Mouse (Mus musculus): ENCODE results near the gene Terb2. TPM values are rescaled to one million over a fixed set of nuclear protein-coding genes. Genes with fewer than 3 reads are reported as not detected.

Gene Terb2
- total RNA-seq (2021) = not detected
- long read RNA-seq, experiment 1 = 0 reads
- long read RNA-seq, experiment 2 = 0 reads

DNA sequence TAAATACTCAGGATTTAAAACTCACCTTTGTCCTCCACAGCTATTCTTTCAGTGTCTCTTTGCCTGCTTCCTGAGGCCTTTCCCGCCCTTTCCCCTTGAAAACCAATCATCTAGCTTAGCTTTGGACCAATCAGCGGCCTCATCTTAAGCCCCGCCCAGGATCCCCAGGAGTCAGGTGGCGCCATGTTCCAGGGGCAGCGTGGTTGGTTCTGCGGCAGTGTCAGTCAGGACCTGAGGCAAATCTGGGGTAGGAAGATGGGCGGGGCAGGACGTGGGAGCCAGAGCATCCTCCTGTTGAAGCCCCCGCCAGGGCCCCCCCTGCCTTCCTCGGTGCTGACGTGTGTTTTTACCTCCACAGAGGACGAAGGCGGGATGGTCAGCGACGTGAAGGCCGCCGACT, at the start of gene Terb2, which contains the start of gene Patl2:
Gene Terb2 (plus strand): TSS at position 167 of the 400 bp plus-strand sequence.
Gene Patl2 (minus strand): TSS at position 84 of the 400 bp plus-strand sequence.
- DNase-seq = no peak

DNA sequence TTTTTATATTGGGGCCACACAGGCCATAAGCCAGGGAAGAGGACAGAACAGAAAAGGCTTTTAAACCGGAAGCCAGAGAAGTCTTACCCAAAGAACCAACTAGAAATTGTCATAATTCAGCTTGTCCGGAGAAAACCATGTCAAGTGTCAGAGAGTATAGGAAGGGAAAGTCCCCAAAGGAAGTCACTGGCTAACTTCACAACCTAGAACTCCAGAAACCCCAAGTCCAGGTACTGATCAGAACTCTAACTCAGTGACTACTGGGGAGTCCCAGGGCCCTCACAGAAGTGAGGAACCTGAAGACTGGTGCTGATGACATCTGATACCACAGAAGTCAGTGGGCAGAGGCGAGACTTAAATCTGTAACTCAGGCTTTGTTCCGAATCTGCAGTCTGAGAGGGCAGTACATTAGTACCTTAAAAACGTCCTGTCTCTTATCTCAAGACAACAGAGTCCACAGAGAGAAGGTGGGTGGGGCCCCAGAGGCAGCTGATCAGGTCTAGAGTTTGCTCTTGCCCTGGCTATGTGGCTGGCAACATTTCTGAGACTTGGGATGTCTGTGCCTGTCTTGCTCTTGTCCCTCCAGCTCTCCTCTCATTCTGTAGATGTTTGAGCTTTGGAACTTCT, 48.1 kb upstream of the Terb2 start:
- no peak for DNase-seq

DNA sequence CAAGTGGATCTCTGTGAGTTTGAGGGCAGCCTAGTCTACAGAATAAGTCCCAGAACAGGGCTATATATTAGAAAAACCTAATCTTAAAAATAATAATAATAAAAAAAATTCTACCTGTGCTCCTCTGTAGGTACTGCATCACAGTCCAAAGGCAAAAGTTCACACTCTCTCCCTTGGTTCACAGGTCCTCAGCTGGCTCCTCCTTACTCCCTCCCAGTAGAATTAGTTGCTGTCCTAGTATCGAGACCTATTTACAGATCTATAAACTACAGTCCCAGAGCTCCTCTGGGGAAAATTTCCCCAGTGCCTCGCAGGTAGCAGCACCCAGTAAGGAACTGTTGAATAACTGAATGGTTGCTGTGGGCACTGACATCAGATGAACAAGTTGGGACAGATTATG, 45.3 kb upstream of the Terb2 start:
- DNase-seq = no peak

DNA sequence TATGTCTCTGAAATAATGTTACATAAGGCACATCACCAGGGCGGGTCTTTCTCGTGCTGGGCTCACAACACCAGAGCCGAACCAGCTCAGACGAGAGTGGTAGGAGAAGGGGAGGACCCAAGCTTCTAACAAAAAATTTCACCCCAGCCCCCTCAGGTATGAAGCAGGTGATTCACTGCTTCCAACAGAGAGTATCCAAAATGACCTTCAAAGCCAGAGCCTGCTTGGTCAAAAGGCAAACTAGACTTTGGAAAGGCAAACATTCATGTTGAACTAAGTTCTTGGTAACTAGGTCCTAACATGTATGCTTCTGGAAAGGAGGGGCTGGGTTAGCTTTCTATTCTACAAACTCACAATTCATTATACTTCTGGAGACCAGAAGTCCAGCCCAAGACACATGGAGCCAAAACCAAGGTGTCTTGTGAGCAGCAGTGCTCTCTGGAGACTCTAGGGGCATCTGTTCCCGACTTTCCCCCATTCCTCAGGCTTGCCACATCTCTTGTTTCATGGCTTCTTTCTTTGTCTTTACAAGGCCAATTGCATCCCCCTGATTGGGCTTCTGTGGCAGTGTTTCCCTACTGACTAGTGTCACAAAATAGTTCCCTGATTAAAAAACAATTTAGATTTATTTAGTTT, 44.6 kb upstream of the Terb2 start:
- DNase-seq = no peak

DNA sequence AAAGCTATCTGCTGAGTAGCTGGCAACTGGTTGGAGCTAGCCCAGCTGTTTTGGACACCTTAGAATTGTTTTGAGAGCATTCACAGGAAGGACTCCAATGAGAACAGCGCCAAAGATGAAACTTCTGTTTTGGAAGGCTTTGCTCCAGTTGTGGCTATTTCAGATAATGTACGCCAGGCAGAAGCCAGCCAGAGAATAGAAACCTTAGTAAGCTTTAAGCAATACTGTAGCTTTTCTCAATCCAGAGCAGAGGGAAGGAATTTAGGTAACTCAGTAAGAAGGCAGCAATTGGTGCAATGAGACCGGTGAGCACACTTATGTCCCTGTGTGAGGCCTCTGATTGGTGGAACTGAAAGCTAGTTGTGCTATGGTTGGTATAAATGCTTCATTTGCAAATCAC, 43.0 kb upstream of the Terb2 start:
- no peak for DNase-seq

DNA sequence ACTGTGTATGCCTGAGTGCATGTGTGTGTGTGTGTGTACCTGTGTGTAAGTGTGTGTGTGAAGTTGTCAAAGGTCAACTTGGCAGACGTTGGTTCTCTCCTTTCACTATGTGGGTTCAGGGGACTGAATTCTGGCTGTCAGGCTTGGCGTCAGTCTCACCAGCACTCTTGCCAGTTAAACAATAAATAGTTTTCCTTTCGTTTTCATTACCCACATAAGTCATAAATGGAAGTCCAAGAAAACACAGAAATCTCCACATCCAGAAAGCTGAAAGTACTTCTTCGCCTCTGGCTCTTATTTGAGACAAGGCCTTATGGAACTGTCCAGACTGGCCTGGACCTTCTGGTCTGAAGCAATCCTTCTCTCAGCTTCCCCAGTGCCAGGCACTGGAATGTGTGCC, 40.3 kb upstream of the Terb2 start:
- DNase-seq = no peak

DNA sequence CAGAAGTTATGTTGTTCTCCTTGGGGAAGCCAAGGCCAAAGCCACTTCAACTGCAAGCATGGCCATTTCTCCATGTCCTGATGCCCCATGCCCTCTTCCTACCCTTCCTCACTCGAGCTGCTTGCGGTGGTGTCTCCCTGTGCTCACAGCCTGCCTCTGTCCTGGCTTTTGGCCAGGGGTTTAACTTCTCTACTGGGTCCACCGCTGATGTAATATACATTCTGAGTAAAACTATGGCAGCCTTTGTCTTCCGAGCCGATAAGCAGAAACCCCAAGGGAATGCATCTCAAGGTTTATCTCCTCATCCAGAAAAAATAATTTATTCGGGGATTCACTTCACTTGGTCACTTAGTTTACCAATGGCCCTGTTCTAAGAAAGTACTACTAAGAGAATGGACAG, 39.4 kb upstream of the Terb2 start:
- no peak for DNase-seq

DNA sequence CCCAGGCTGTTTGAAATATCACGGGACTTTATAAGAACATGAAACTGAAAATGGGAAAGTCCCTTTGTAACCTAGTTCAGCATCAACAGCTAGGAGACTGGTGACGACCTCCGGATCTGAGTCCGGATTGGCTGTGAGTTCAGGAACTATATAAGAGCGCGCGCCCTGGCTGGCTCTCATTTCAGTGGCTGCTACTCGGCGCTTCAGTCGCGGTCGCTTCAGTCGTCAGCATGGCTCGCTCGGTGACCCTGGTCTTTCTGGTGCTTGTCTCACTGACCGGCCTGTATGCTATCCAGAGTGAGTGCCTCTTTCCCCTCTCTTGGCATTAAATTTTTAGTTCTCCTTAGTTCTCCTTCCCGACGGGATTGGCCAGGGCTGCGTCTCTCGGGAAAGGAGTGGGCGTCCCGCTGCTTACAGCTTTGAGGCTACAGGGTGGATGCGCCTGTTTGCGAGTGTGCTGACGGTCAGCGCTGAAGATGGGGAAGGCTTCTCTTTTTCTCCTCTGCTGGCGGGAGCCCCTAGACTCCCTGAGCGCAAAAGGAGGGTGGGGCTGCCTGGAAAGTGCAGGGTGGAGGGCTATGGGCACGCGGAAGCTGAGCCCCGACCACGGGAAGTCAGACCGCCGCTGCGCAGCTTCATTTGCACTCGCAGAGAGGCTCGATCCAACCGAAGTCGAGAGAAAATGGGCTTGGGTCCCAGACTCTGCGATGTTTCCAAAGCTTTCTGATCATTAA, 38.4 kb upstream of the Terb2 start, which contains the start of gene B2m:
Gene B2m (plus strand): TSS at position 179 of the 734 bp plus-strand sequence.
- peak; percentile 92 for DNase-seq

DNA sequence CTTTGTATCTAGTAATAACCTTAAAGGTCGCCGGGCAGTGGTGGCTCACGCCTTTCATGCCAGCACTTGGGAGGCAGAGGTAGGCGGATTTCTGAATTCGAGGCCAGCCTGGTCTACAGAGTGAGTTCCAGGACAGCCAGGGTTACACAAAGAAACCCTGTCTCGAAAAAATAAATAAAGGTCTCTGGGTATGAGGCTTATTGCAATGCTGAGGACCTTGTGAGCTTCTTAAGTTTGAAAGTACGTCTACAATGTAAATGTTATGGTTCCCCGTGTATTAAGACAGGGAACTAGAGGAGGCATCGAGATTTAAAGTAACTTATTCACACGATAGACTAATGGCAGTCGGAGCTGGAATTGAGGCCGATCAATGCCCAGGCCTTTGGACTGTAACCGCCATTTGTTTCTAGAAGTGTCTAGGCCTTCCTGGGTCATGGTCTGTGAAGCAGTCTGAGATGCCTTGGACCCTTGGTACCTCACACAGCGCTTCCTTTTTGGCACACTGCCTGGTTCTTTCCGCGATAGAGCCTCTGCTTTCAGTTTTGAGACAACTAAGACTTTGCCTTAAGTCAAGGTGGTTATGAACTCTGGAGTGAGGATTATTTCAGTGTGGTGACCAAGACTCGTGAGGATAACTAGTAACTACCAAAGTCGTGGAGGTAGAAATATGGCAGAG, 37.7 kb upstream of the Terb2 start:
- peak; percentile 61 for DNase-seq

DNA sequence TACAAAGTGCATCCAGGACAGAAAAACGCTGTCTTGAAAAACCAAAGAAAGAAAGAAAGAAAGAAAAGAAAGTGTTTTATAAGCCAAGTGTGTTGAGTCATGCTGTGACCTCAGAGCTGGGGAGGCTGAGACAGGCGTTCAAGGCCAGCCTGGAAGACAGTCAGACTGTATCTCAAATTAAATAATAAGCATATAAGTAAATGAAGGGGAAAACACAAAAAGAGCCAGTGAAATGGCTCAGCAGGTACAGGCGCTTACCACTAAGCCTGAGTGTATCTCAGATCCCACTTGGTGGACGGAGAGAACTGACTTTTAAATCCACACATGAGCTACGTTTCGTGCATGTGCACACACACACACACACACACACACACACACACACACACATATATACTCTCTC, 36.8 kb upstream of the Terb2 start:
- DNase-seq = no peak

DNA sequence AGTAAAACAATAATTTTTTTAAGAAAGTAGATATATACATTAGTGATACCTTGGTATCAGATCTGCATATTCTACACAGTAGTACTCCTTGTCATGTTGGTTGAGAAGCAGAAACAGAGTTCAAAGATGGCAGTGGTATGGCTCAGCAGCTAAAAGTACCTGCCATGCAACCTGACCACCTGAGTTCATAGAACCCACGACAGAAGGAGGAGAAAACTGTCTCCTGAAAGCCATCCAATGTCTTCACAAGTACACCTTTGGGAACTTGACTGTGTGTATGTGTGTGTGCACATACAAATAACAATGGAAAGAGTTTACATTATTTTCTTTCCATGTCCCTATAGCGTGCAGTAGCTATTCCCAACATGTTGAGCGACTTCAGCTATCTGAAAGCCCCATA, 36.4 kb upstream of the Terb2 start:
- no peak for DNase-seq

DNA sequence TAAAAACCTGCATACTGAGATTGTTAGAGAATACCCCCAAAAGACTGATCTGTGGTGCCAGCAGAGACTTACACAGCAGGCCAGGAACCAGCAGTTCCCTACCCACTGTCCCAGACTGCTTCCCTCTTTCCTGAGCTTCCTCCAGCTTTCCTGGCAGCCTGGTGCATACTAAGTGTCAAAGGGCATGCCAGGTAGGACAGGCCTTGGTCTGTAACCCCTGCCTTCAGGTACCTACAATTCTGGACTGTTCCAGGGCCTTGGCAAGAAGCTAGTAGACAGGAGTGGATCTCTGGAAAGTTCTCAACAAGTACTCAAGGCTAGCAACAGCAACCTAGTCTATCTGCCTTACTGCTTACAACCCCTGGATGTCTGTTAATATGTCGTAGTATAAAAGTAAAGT, 34.9 kb upstream of the Terb2 start:
- no peak for DNase-seq

DNA sequence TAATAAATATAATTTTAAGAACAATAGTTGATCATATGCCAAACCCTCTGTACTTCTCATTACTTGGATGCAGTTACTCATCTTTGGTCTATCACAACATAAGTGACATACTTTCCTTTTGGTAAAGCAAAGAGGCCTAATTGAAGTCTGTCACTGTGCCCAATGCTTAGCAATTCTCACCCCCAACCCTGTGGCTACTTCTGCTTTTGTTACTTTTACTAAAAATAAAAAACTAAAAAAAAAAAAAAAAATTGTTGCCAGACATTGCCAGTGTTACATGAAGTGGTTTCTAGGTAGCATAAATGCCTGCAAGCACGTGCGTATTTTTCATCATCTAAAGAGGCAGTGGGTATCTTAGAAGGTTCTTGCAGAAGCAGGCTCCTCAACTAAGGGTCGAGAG, 33.2 kb upstream of the Terb2 start:
- no peak for DNase-seq

DNA sequence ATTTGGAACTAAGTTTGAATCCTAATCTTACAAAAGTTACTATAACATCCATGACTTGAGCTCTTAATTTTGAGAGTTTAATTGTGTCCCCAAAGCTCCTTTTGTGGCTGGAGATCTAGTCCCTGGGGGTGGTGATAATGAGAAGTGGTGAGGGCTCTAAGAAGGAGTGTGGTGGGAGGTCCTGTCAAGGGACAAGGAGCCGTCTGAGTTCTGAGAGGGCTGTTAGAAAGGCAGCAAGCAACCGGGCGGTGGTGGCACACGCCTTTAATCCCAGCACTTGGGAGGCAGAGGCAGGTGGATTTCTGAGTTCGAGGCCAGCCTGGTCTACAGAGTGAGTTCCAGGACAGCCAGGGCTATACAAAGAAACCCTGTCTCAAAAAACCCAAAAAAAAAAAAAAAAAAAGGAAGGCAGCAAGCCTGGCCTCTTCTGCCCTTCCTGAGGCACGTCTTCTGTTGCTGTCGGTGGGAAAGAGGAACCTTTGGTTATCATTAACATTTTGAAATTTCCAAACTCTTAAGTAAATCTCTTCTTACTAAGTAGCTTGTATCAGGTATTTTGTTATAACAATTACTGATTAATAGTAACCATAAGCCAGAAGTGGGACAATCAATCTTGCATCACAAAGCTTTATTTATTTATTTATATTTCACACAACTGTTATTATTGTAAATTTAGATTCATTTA, 32.2 kb upstream of the Terb2 start:
- no peak for DNase-seq

DNA sequence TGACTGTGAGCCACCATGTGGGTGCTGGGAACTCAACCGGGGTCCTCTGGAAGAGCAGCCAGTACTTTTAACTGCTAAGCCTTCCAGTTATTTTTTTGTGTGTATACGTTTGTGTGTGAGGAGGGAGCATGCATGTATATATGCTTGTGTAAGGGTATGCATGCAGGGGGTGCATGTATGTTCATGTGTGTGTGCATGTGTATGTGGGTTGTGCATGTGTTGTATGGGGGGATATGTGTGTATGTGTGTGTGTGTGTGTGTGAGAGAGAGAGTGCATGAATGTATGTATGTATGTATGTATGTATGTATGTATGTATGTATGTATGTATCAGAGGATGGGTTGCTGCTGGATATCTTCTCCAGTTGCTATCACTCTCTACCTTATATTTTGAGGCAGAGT, 31.6 kb upstream of the Terb2 start:
- DNase-seq = no peak

DNA sequence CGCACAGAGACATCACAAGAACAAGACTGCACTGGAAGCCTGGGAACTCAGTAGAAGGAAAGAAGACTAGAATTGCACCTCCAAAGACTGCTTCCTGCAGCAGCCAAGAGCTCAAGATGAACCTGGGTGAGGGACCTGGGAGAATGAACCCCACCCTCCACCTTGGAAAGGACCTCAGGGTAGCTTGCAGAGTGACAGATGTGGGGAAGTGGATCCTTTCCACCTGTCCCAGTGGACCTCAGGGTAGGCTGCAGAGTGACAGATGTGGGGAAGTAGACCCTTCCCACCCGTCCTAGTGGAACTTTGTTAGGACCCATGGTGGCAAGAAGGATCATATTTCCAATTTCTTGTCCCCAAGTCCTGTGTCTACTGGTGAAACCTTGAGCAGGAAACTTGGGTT, 30.8 kb upstream of the Terb2 start:
- no peak for DNase-seq

DNA sequence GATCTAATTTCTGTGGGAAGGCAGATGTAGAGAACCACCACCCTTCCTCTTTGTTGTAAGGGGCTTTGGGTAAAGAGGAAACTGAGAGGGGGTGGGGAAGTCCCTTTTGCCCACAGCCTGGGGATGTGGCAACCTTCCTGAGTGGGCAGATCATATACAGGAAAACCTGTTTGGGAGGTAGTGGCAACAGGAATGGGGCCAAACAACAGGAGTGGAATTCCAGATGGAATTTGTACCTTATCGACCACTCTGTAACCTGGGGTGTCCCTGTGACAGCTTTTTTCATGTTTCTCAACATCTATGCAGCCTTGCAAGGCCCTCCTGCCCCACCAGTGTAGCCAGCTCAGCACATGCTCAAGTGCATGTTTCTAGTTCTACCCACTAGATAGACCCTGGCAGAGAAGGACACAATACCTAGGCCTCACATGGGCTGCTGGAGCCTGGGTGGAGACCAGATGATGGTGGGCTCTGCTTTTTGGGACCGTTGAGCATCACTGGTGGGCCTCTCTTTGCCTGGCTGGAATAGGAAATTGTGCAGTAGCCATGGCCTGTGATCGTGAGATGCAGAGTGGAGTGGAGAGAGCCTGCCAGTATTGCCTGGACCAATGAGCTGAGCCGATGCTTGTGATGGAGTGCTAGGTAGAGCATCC, 29.9 kb upstream of the Terb2 start:
- DNase-seq = no peak

DNA sequence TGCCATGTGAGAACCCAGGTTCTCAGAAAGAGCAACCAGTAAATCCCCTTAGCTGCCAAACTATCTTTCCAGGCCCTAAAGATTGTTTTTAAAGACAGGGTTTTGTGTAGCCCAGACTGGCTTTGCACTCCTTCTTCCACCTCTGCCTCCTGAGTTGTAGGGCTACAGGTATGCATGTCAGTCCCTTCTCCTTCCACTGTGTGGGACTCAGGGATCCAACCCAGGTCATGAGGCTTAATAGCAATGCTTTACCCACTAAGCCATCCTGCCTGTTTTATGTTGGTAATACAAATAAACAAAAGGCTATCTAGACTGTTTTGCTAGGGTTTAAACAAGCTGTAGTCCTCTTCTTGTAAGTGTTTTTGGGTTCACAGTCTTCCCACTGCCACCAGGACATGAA, 28.5 kb upstream of the Terb2 start:
- no peak for DNase-seq

DNA sequence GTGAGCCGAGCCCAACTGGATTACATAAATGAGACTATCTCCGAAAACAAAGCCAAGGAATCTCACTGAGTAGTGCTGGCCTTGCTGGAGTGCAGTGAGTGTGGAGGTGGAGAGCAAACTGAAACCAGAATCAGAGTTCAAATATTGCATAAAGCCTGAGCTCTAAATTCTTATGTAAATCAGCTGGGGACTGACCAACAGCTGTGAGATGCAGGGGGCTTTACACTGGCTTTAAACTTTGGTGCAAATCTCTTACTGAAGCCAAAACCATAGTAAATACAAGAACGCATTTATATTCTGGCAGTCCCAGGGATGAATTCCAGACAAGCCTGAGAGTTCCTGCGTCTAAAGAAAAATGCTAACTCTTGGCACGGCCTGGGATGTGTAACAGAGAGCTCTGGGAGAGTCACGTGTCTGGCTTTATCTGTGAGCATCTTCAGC, 27.7 kb upstream of the Terb2 start:
- no peak for DNase-seq

DNA sequence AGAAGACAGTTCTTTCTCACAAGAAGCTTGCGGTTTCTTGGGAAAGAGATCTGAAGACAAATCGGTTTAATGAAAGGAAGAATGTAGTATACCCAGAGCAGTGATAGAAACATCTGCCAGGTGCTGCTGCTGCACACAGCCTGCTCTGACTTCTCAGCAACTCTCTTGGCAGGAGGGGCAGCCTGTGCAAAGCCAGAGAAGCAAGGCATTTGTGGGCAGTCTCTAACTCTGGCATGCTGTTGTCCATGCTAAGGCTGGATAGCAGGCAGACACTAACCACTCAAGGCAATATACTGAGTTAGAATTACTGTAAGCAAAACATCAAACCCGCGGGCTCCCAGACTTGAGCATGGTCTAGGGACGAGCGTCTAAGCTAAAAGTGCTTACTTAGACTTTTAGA, 26.4 kb upstream of the Terb2 start:
- no peak for DNase-seq

DNA sequence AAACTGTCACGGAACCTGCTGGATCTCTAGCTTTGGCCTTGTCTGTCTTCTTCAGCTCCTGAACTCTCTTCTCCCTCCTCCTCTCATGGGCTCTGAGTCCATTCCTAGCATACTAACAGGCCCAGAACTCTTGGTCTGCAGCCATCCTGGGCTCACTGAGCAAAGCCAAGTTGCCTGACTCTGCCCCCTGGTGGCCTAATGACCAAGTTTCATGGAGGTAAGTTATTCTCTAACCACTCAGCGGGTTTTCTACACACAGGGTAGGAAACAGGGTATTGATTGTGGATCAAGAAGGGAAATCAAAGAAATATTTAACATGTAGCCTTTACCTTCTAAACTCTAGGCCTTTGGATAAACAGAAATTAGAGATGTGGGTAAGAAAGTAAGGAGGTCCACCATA, 25.4 kb upstream of the Terb2 start, which contains the start of gene Trim69:
Gene Trim69 (plus strand): TSS at position 21 of the 400 bp plus-strand sequence.
- DNase-seq = peak; percentile 91

DNA sequence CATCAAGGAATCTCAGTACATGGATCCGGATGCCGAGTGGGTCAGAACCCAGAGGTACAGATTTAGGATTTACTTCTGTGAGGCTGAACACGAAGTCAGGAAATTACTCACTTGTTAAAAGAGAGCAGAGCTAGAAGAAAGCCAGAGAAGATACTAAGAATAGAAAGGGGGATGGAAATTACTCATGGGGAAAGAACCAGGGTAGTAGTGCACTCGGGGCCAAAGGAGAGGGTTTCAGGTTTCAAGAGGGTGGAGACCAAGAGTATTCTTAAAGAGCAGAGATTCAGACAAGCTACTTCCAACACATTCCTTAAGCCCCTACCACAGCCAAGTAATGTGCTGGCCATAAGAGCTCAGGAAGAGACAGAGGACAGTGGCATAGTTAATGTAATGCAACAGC, 24.5 kb upstream of the Terb2 start:
- no peak for DNase-seq

Measured in gastrocnemius, postnatal 10 days (tissue).